Mouse (Mus musculus) ES-E14 (cell line): ENCODE data around the gene Prss16. TPM values are rescaled to one million over a fixed set of nuclear protein-coding genes. Genes with fewer than 3 reads are reported as not detected.

Experiments
- DNase-seq: peaks from one replicate; pipeline ENCODE4 v3.0.0-alpha.2; 2013; ENCODE audit warnings: low read depth, low spot score
- H3K27ac ChIP-seq: 2 replicates; pipeline ENCODE4 v1.5.1; 2012; ENCODE audit warnings: low read depth, mild to moderate bottlenecking, low read length, moderate library complexity, mixed read lengths; ENCODE audit not compliant: poor library complexity, insufficient read depth, severe bottlenecking
- H3K36me3 ChIP-seq: 2 replicates; pipeline ENCODE4 v1.6.1; 2012; ENCODE audit warnings: mild to moderate bottlenecking, low read length, moderate library complexity, mixed read lengths; ENCODE audit not compliant: control insufficient read depth, poor library complexity, insufficient read depth, severe bottlenecking
- H3K4me1 ChIP-seq, 2 experiments: fragments of 150-350 bp in 1 of 2; sonication (generic) in 1 of 2; 2 replicates each; pipeline ENCODE4 v1.6.1; 2012; ENCODE audit warnings: low read length in 2 of 2, mild to moderate bottlenecking in 1 of 2, mixed read lengths in 1 of 2; ENCODE audit not compliant: control insufficient read depth in 2 of 2, insufficient read depth in 2 of 2, poor library complexity in 1 of 2
- H3K4me3 ChIP-seq, 2 experiments: fragments of 150-350 bp in 1 of 2; sonication (generic) in 1 of 2; 2 replicates each; pipeline ENCODE4 v1.5.1; 2012; ENCODE audit warnings: low read length in 2 of 2, low read depth in 1 of 2, mild to moderate bottlenecking in 1 of 2, mixed read lengths in 1 of 2; ENCODE audit not compliant: insufficient read depth in 1 of 2, poor library complexity in 1 of 2, severe bottlenecking in 1 of 2
- H3K9ac ChIP-seq: 2 replicates; pipeline ENCODE4 v1.6.1; 2012; ENCODE audit warnings: low read depth, mild to moderate bottlenecking, low read length, mixed read lengths; ENCODE audit not compliant: poor library complexity, insufficient read depth, severe bottlenecking
- H3K9me3 ChIP-seq: fragments of 150-350 bp; sonication (generic); 2 replicates; pipeline ENCODE4 v1.6.1; 2012; ENCODE audit warnings: low read depth, mild to moderate bottlenecking, low read length; ENCODE audit not compliant: control insufficient read depth, insufficient read depth
- CHD2 ChIP-seq: IDR thresholded peaks from 2 replicates; pipeline ENCODE4 v1.6.1; 2014; ENCODE audit warnings: mild to moderate bottlenecking, low read depth, low read length, inconsistent platforms
- HCFC1 ChIP-seq: IDR thresholded peaks from 2 replicates; pipeline ENCODE4 v1.6.1; 2012; ENCODE audit warnings: low read length, inconsistent platforms, borderline replicate concordance; ENCODE audit not compliant: insufficient read depth
- MAFK ChIP-seq: IDR thresholded peaks from 2 replicates; pipeline ENCODE4 v1.6.1; 2014; ENCODE audit warnings: mild to moderate bottlenecking, low read depth, low read length, inconsistent platforms; ENCODE audit not compliant: insufficient read depth
- ZC3H11A ChIP-seq: IDR thresholded peaks from 2 replicates; pipeline ENCODE4 v1.6.1; 2012; ENCODE audit warnings: low read depth, mild to moderate bottlenecking, inconsistent platforms, low read length, borderline replicate concordance
- ZNF384 ChIP-seq: IDR thresholded peaks from 2 replicates; pipeline ENCODE4 v1.6.1; 2012; ENCODE audit warnings: low read depth, low read length, inconsistent platforms
- in situ Hi-C, 2 experiments: fragments of 600-800 bp; cut with MboI; formaldehyde crosslinking; loops; one replicate each; pipeline ENCODE4 v1.15.1; 2025; ENCODE audit warnings: low sequenced_read_pairs in 2 of 2, inconsistent platforms in 1 of 2; ENCODE audit not compliant: unreplicated experiment in 2 of 2
- total RNA-seq: library from RNA; depleted of rRNA; stranded (reverse); fragments of 300-350 nt; gene quantifications from 2 replicates; pipeline ENCODE4 v1.2.3, GENCODE M21; 2012

Prss16 gene
- total RNA-seq, 1 experiment = 2.6 TPM

GRCm38 (mm10) chr13:22013716-22014115 is 4.2 kb upstream of the Prss16 start:
- DNase-seq = no peak
- Histone ChIP-seq H3K4me3 (no peak overlapping the region), H3K9ac (no peak overlapping the region), H3K27ac (no peak overlapping the region), H3K4me1 (peaks cover 0 to 4% of the 10 kb centered on the region in 2 experiments; a peak in 1 of 4 replicates), H3K9me3 (no peaks in the 10 kb centered on the region), H3K36me3 (no peaks in the 10 kb centered on the region)
- in situ Hi-C loops = loop anchor here in 1 of 2 experiments (25.0 kb wide), 1 partner anchor 751 kb away; no protein-coding TSS in a partner anchor
- no peak for TF ChIP-seq ZNF384
- no peak for TF ChIP-seq ZC3H11A
- no peak for TF ChIP-seq HCFC1
- no peak for TF ChIP-seq MAFK
- TF ChIP-seq CHD2 = no peak

GRCm38 (mm10) chr13:22008707-22009106 is 835 bp downstream of the Prss16 start:
- no peak overlapping the region for H3K27ac ChIP-seq
- H3K9ac ChIP-seq = no peak overlapping the region
- in situ Hi-C loops = loop anchor here in 1 of 2 experiments (5.0 to 25.0 kb wide), 2 partner anchors 36 to 746 kb away; no protein-coding TSS in a partner anchor
- H3K4me1 ChIP-seq = no peaks in the 10 kb centered on the region
- H3K36me3 ChIP-seq = no peaks in the 10 kb centered on the region
- H3K9me3 ChIP-seq = no peaks in the 10 kb centered on the region
- no peak overlapping the region for H3K4me3 ChIP-seq
- DNase-seq = no peak
- TF ChIP-seq ZNF384 (no peak), HCFC1 (no peak), ZC3H11A (no peak), MAFK (no peak), CHD2 (no peak)

- Histone ChIP-seq H3K9me3 (no peaks in the 10 kb centered on the region), H3K36me3 (no peaks in the 10 kb centered on the region), H3K4me1 (no peaks in the 10 kb centered on the region), H3K27ac (no peak overlapping the region), H3K9ac (no peak overlapping the region), H3K4me3 (no peak overlapping the region)
- TF ChIP-seq ZC3H11A (no peak), HCFC1 (no peak), MAFK (no peak), ZNF384 (no peak), CHD2 (no peak)
- in situ Hi-C loops = loop anchor here in 1 of 2 experiments (5.0 to 25.0 kb wide), 2 partner anchors 36 to 746 kb away; no protein-coding TSS in a partner anchor
- no peak for DNase-seq
Observed at GRCm38 (mm10) chr13:22007872-22008271, 1.7 kb downstream of the Prss16 start.

GRCm38 (mm10) chr13:22007121-22007510 is 2.4 kb downstream of the Prss16 start:
- Histone ChIP-seq H3K9ac (peak overlapping the region; percentile 48; the same call in 1 of the 2 replicates), H3K4me1 (no peaks in the 10 kb centered on the region)
- in situ Hi-C loops = loop anchor here in 1 of 2 experiments (5.0 to 25.0 kb wide), 2 partner anchors 35 to 745 kb away; no protein-coding TSS in a partner anchor

More at GRCm38 (mm10) chr13:22007121-22007510, 2.4 kb downstream of the Prss16 start:
- H3K36me3 ChIP-seq = no peaks in the 10 kb centered on the region
- TF ChIP-seq ZNF384 = no peak
- no peak for TF ChIP-seq MAFK
- TF ChIP-seq ZC3H11A = no peak
- TF ChIP-seq HCFC1 = no peak
- no peaks in the 10 kb centered on the region for H3K9me3 ChIP-seq
- H3K4me3 ChIP-seq = peak overlapping the region; percentile 69 to 74
- H3K27ac ChIP-seq = no peak overlapping the region
- no peak for DNase-seq
